ENCODE assay signal across 24 mouse cellular contexts in the genomic region with DNA sequence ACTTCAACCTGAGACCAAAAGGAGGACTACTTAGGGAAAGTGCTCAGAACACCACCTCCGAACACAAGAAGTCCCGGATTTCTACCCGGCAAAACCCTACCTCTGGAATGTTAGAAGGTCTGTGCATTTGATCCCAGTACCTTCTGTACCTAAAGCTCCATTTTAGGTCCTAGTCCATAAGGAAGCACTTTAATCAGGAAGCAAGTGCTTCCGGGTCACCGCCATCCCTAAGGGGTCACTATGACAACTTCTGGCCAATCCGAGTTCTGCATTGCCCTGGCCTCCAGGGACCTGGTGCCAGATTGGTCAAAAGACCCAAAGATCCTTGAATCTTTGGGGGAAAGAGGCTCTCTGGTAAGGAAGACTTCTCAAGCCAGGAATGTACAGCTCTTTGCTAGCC. TPM values are rescaled to one million over a fixed set of nuclear protein-coding genes. Genes with fewer than 3 reads are reported as not detected.
DNase-seq lines count a peak whose midpoint lies in the region; ATAC-seq and TF ChIP-seq lines count a peak whose summit lies in the region.
"Had no signal": no experiment of that assay in that cellular context is flagged by ENCODE, and none has a peak within 500 bp of the region (broad histone marks: within the 10 kb centered on the region; RNA-seq: fewer than 3 reads in every experiment).

No protein-coding gene starts in this region.

- no peak overlapping the region for H3K27ac ChIP-seq in forebrain, embryonic 10.5 days
- H3K27ac ChIP-seq in forebrain, postnatal 0 days (ENCODE audit: low read depth, low read length), result no peak overlapping the region
- no peak overlapping the region for H3K27ac ChIP-seq in midbrain, embryonic 11.5 days (ENCODE audit: low read depth, low read length)
- no peak overlapping the region for H3K27ac ChIP-seq in midbrain, embryonic 16.5 days (ENCODE audit: low read length)
- H3K27ac ChIP-seq in embryonic facial prominence, embryonic 10.5 days (replicated peaks), result no peak overlapping the region
- H3K27ac ChIP-seq: embryonic facial prominence, embryonic 13.5 days; forebrain, embryonic 13.5 days; gastrocnemius, adult 2 months; heart, embryonic 15.5 days had no signal

- 52% methylated on average over 6 of the region's 6 CpGs for WGBS in forebrain, embryonic 10.5 days
- 55% methylated on average over 6 of the region's 6 CpGs for WGBS in forebrain, postnatal 0 days
- WGBS in midbrain, embryonic 11.5 days, result 55% methylated on average over 6 of the region's 6 CpGs
- 55% methylated on average over 6 of the region's 6 CpGs for WGBS in midbrain, embryonic 16.5 days
- WGBS in embryonic facial prominence, embryonic 10.5 days, result 56% methylated on average over 6 of the region's 6 CpGs

- peaks cover 49% of the 10 kb centered on the region for H3K27me3 ChIP-seq in forebrain, embryonic 10.5 days (ENCODE audit: poor library complexity, severe bottlenecking)
- H3K27me3 ChIP-seq in forebrain, postnatal 0 days (ENCODE audit: insufficient read depth, low read length), result peaks cover 9% of the 10 kb centered on the region; the same call in 1 of the 2 replicates
- no peaks in the 10 kb centered on the region for H3K27me3 ChIP-seq in midbrain, embryonic 11.5 days (ENCODE audit: control insufficient read depth, insufficient read depth, low read length)
- 0 out of 2 replicates have a peak, but pooled peaks cover 3% of the 10 kb centered on the region for H3K27me3 ChIP-seq in midbrain, embryonic 16.5 days (ENCODE audit: control insufficient read depth, insufficient read depth, low read depth, low read length)
- peaks cover 25% of the 10 kb centered on the region; the same call in 1 of the 2 replicates for H3K27me3 ChIP-seq in embryonic facial prominence, embryonic 10.5 days (replicated peaks; ENCODE audit: low read depth, poor library complexity, severe bottlenecking)

- no peak overlapping the region for H3K4me2 ChIP-seq in forebrain, postnatal 0 days (ENCODE audit: low read depth)
- H3K4me2 ChIP-seq in midbrain, embryonic 11.5 days, result no peak overlapping the region
- no peak overlapping the region for H3K4me2 ChIP-seq in midbrain, embryonic 16.5 days (ENCODE audit: low read length)

- H3K4me1 ChIP-seq in forebrain, embryonic 10.5 days, result peaks cover 25% of the 10 kb centered on the region
- no peaks in the 10 kb centered on the region for H3K4me1 ChIP-seq in forebrain, postnatal 0 days (ENCODE audit: insufficient read depth)
- peaks cover 6% of the 10 kb centered on the region for H3K4me1 ChIP-seq in midbrain, embryonic 11.5 days (ENCODE audit: control insufficient read depth, insufficient read depth, low read length)
- H3K4me1 ChIP-seq in midbrain, embryonic 16.5 days (ENCODE audit: control insufficient read depth, insufficient read depth, low read length), result peaks cover 11% of the 10 kb centered on the region
- peaks cover 20% of the 10 kb centered on the region for H3K4me1 ChIP-seq in embryonic facial prominence, embryonic 10.5 days
- H3K4me1 ChIP-seq: embryonic facial prominence, embryonic 13.5 days had no signal

- no peaks in the 10 kb centered on the region for H3K36me3 ChIP-seq in forebrain, embryonic 10.5 days (replicated peaks)
- H3K36me3 ChIP-seq in forebrain, postnatal 0 days (ENCODE audit: insufficient read depth), result no peaks in the 10 kb centered on the region
- H3K36me3 ChIP-seq in midbrain, embryonic 11.5 days (ENCODE audit: control insufficient read depth, insufficient read depth, low read length), result no peaks in the 10 kb centered on the region
- H3K36me3 ChIP-seq in midbrain, embryonic 16.5 days (ENCODE audit: control insufficient read depth, insufficient read depth, low read length), result no peaks in the 10 kb centered on the region
- no peaks in the 10 kb centered on the region for H3K36me3 ChIP-seq in embryonic facial prominence, embryonic 10.5 days (replicated peaks)
- H3K36me3 ChIP-seq: embryonic facial prominence, embryonic 13.5 days; heart, embryonic 15.5 days had no signal

- DNase-seq in forebrain, embryonic 10.5 days (ENCODE audit: extremely low spot score, low spot score), result peak; percentile 41
- no peak for DNase-seq in forebrain, postnatal 0 days
- DNase-seq in midbrain, embryonic 11.5 days (ENCODE audit: low spot score, missing footprints), result peak; percentile 84
- peak; percentile 87 for DNase-seq in WW6 (ENCODE audit: low read depth, low spot score)
- peak; percentile 37 for DNase-seq in embryonic facial prominence, embryonic 10.5 days (ENCODE audit: low spot score)
- no peak for DNase-seq in urinary bladder, postnatal 10 days (ENCODE audit: low spot score)
- DNase-seq in cerebellum, postnatal 4 days (ENCODE audit: low spot score in 2 of 2), result no peak
- DNase-seq: adrenal gland, postnatal 25 days; cerebellum, adult 8-10 months; cerebellum, postnatal 36 days; gastrocnemius, adult 2 months; heart, postnatal 4 days; kidney, adult 18-20 months; kidney, postnatal 14 days; left cerebral cortex, postnatal 4 days; lung, postnatal 4 days; right cerebral cortex, postnatal 25 days; thymus, adult 2 months had no signal

- TF ChIP-seq CTCF in forebrain, postnatal 0 days (IDR thresholded peaks at IDR 0.05; ENCODE audit: low read depth), result no peak

- no peak overlapping the region for H3K9ac ChIP-seq in forebrain, postnatal 0 days
- no peak overlapping the region for H3K9ac ChIP-seq in midbrain, embryonic 11.5 days (ENCODE audit: low read length)
- H3K9ac ChIP-seq in midbrain, embryonic 16.5 days (ENCODE audit: low read depth, low read length), result no peak overlapping the region
- H3K9ac ChIP-seq: embryonic facial prominence, embryonic 13.5 days; heart, embryonic 15.5 days had no signal

- no peak overlapping the region for H3K4me3 ChIP-seq in forebrain, embryonic 10.5 days
- H3K4me3 ChIP-seq in forebrain, postnatal 0 days (ENCODE audit: low read depth, low read length), result no peak overlapping the region
- no peak overlapping the region for H3K4me3 ChIP-seq in midbrain, embryonic 11.5 days (ENCODE audit: low read depth, low read length)
- H3K4me3 ChIP-seq in midbrain, embryonic 16.5 days (ENCODE audit: low read depth, low read length), result no peak overlapping the region
- no peak overlapping the region for H3K4me3 ChIP-seq in embryonic facial prominence, embryonic 10.5 days
- H3K4me3 ChIP-seq: embryonic facial prominence, embryonic 13.5 days; erythroblast, embryonic 14.5 days; gastrocnemius, adult 2 months; heart, embryonic 15.5 days had no signal

- no peak for ATAC-seq in forebrain, postnatal 0 days
- no peak for ATAC-seq in midbrain, embryonic 11.5 days (ENCODE audit: low FRiP score)
- ATAC-seq in midbrain, embryonic 16.5 days, result no peak
- ATAC-seq: inflammation-experienced regulatory T-cells, adult 6 months had no signal

- H3K9me3 ChIP-seq in forebrain, embryonic 10.5 days, result no peaks in the 10 kb centered on the region
- H3K9me3 ChIP-seq in forebrain, postnatal 0 days (ENCODE audit: low read length), result no peaks in the 10 kb centered on the region
- no peaks in the 10 kb centered on the region for H3K9me3 ChIP-seq in midbrain, embryonic 11.5 days (ENCODE audit: control insufficient read depth, low read length)
- H3K9me3 ChIP-seq in midbrain, embryonic 16.5 days (replicated peaks; ENCODE audit: control insufficient read depth, low read length, poor library complexity, severe bottlenecking), result no peaks in the 10 kb centered on the region
- H3K9me3 ChIP-seq in embryonic facial prominence, embryonic 10.5 days, result no peaks in the 10 kb centered on the region
- H3K9me3 ChIP-seq: embryonic facial prominence, embryonic 13.5 days; forebrain, embryonic 13.5 days; heart, embryonic 15.5 days had no signal

RNA-seq across cellular contexts. Expression of gene Ccne1, which starts 31.8 kb away (rescaled TPM):
- polyA plus RNA-seq in forebrain, embryonic 10.5 days (2016; fragmentation: Nextera tagmentation; extraction: Ambion mirVana), result 116 and 117 TPM in 2 replicates
- total RNA-seq in forebrain, postnatal 0 days (2014; rRNA removed), result 7.5 and 9.9 TPM in 2 replicates
- 8.3 and 11.8 TPM in 2 replicates for polyA plus RNA-seq in forebrain, postnatal 0 days (2015; fragmentation: Nextera tagmentation; extraction: Ambion mirVana)
- polyA plus RNA-seq in midbrain, embryonic 11.5 days (2014; fragmentation: Nextera tagmentation; extraction: Ambion mirVana), result 55.1 and 55.6 TPM in 2 replicates
- 9.6 and 13.2 TPM in 2 replicates for polyA plus RNA-seq in midbrain, embryonic 16.5 days (2015; fragmentation: Nextera tagmentation; extraction: Ambion mirVana)
- 130 and 134 TPM in 2 replicates for polyA plus RNA-seq in embryonic facial prominence, embryonic 10.5 days (2016; fragmentation: Nextera tagmentation; extraction: Ambion mirVana)

RNA-seq across cellular contexts. Expression of gene Uri1, which starts 52.1 kb away (rescaled TPM):
- polyA plus RNA-seq in forebrain, embryonic 10.5 days (2016; fragmentation: Nextera tagmentation; extraction: Ambion mirVana), result 44.4 and 49.3 TPM in 2 replicates
- 43.6 and 49.4 TPM in 2 replicates for total RNA-seq in forebrain, postnatal 0 days (2014; rRNA removed)
- polyA plus RNA-seq in forebrain, postnatal 0 days (2015; fragmentation: Nextera tagmentation; extraction: Ambion mirVana), result 35.9 and 39.0 TPM in 2 replicates
- polyA plus RNA-seq in midbrain, embryonic 11.5 days (2014; fragmentation: Nextera tagmentation; extraction: Ambion mirVana), result 47.9 and 50.6 TPM in 2 replicates
- 33.3 TPM in 2 replicates for polyA plus RNA-seq in midbrain, embryonic 16.5 days (2015; fragmentation: Nextera tagmentation; extraction: Ambion mirVana)
- polyA plus RNA-seq in embryonic facial prominence, embryonic 10.5 days (2016; fragmentation: Nextera tagmentation; extraction: Ambion mirVana), result 48.3 and 49.0 TPM in 2 replicates

Comparison
In these comparisons a context has a peak if more than half of its experiments do, and no peak if none do; other contexts are left out.
1. DNase-seq: peak in forebrain, embryonic 10.5 days (single experiment), midbrain, embryonic 11.5 days (single experiment), WW6 (single experiment) and embryonic facial prominence, embryonic 10.5 days (single experiment); none in forebrain, postnatal 0 days (single experiment), urinary bladder, postnatal 10 days (single experiment) and cerebellum, postnatal 4 days (0 of 2).